8 mouse cellular contexts compared by ENCODE assay signal in the genomic region with DNA sequence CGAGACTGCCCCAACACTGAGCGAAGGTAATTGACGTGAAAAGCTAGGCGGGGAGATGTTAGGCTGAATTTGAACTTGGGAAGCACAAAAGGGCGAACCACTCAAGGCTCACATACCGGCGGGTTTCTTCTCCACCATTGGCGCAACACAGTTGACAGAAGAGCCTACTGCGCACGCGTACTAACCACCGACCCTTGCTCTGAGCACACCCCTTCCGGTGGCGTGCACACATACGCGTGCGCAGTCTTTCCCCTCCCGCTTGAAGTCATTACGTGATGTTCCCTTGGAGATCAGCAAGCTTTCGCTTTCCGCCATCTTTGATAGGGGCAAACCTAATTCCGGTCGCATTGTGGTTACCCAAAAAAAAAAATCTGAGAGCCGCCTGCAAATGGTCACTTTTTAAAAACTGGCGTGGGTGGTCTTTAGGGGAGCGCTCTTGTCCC. TPM values are rescaled to one million over a fixed set of nuclear protein-coding genes. Genes with fewer than 3 reads are reported as not detected.
DNase-seq lines count a peak whose midpoint lies in the region; ATAC-seq lines count a peak whose summit lies in the region.

A gene (plus strand): TSS at position 325 of the 443 bp plus-strand sequence.

- no peaks in the 10 kb centered on the region for H3K27me3 ChIP-seq in hindbrain, embryonic 12.5 days

- H3K9me3 ChIP-seq in hindbrain, embryonic 12.5 days (replicated peaks), result no peaks in the 10 kb centered on the region

- WGBS in hindbrain, embryonic 12.5 days, result under 1% methylated on average over 26 of the region's 26 CpGs

- H3K4me3 ChIP-seq in hindbrain, embryonic 12.5 days, result peak within 1 kb of the TSS; percentile 77

- peak within 1 kb of the TSS; percentile 97 for H3K27ac ChIP-seq in hindbrain, embryonic 12.5 days

- H3K36me3 ChIP-seq in hindbrain, embryonic 12.5 days, result peaks cover 39% of the 10 kb centered on the region

- peaks cover 20% of the 10 kb centered on the region for H3K4me1 ChIP-seq in hindbrain, embryonic 12.5 days

- peak within 1 kb of the TSS; percentile 87 for H3K4me2 ChIP-seq in hindbrain, embryonic 12.5 days (replicated peaks)

- peak; percentile 100 for DNase-seq in NIH3T3 (ENCODE audit: low read depth)
- peak; percentile 97 to 99 for DNase-seq in cerebellum, postnatal 10 days
- DNase-seq in frontal cortex, postnatal 10 days (ENCODE audit: low spot score in 2 of 2), result peak; percentile 95 to 97
- peak; percentile 92 to 98 for DNase-seq in layer of hippocampus, postnatal 14 days (ENCODE audit: low spot score in 2 of 2)
- peak; percentile 98 for DNase-seq in lung, postnatal 14 days
- peak; percentile 99 for DNase-seq in retina, adult 2 months (ENCODE audit: low read depth, low spot score)
- DNase-seq in thymus, postnatal 4 days, result peak; percentile 97

- peak within 1 kb of the TSS; percentile 91 for H3K9ac ChIP-seq in hindbrain, embryonic 12.5 days

- peak; percentile 90 for ATAC-seq in hindbrain, embryonic 12.5 days (ENCODE audit: low FRiP score)

RNA-seq across cellular contexts. Expression of the gene that starts here (rescaled TPM):
- 43.3 and 44.7 TPM in 2 replicates for polyA plus RNA-seq in hindbrain, embryonic 12.5 days (2016; fragmentation: Nextera tagmentation; extraction: Ambion mirVana)
- 10 to 100 TPM; 40.9 to 42.2 TPM for total RNA-seq in layer of hippocampus, postnatal 14 days (2021)

Comparison
In these comparisons a context has a peak if more than half of its experiments do, and no peak if none do; other contexts are left out.
1. Peak in every context shown above with its lines: DNase-seq, ATAC-seq, H3K4me3 ChIP-seq and H3K27ac ChIP-seq.